Mouse (Mus musculus): ENCODE measurements around the gene Idh2.

DNA sequence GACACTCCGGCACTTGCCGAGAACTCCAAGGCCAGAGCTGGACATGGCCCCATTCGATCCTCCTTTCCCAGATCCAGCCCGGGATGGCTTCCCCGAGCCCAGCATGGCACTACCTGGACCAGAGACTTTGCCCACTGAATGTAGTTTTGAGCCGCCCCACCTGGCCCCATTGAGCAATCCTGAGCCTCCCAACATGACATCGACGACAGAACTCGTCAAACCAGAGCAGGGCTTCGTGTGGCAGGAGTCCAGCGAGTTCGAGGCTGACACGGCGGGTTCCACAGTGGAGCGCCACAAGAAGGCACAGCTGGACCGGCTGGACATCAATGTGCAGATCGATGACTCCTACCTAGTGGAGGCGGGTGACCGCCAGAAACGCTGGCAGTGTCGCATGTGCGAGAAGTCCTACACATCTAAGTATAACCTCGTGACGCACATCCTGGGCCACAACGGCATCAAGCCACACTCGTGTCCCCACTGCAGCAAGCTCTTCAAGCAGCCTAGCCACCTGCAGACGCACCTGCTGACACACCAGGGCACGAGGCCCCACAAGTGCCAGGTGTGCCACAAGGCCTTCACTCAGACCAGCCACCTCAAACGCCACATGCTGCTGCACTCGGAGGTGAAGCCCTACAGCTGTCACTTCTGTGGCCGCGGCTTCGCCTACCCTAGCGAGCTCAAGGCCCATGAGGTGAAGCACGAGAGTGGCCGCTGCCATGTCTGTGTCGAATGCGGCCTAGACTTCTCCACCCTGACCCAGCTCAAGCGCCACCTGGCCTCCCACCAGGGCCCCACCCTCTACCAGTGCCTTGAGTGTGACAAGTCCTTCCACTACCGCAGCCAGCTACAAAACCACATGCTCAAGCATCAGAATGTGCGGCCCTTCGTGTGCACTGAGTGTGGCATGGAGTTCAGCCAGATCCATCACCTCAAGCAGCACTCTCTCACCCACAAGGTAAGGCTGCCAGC, 33.3 kb downstream of the Idh2 start:
- TF ChIP-seq CTCF (IDR thresholded peaks at IDR 0.05; ENCODE audit: low read depth) (no peak), EP300 (IDR thresholded peaks at IDR 0.05; ENCODE audit: low read depth) (no peak)
